Mouse (Mus musculus) MEL (cell line): ENCODE measurements at regions not wholly inside any gene's neighbourhood (a gene's known extent, or its start where the extent isn't known, plus 50 kb on each side); places are given as distances from the start of the nearest gene placed in this dataset.

Source experiments
- CTCF ChIP-seq, 3 experiments: IDR thresholded peaks in 2 of 3; conservative IDR thresholded peaks in 1 of 3; 2 replicates each; pipeline ENCODE4 v1.5.1; 2011 to 2012; ENCODE audit warnings: low read length in 3 of 3, low read depth in 2 of 3, mild to moderate bottlenecking in 2 of 3, improper control_type of control experiment in 1 of 3, inconsistent platforms in 1 of 3, mixed read lengths in 1 of 3, moderate library complexity in 1 of 3; ENCODE audit not compliant: control insufficient read depth in 1 of 3, insufficient read depth in 1 of 3, poor library complexity in 1 of 3, severe bottlenecking in 1 of 3
- E2F4 ChIP-seq: IDR thresholded peaks from 2 replicates; pipeline ENCODE4 v1.6.1; 2011; ENCODE audit warnings: low read depth, low read length, improper control_type of control experiment, borderline replicate concordance
- EP300 ChIP-seq, 2 experiments: IDR thresholded peaks; 2 replicates each; pipeline ENCODE4 v1.6.1; 2011; ENCODE audit warnings: improper control_type of control experiment in 2 of 2, low read length in 2 of 2, low read depth in 1 of 2, mild to moderate bottlenecking in 1 of 2
- KAT2A ChIP-seq: conservative IDR thresholded peaks from 2 replicates; pipeline ENCODE4 v1.6.1; 2012; ENCODE audit warnings: low read depth, low read length, improper control_type of control experiment, inconsistent platforms
- MAX ChIP-seq: IDR thresholded peaks from 2 replicates; pipeline ENCODE4 v1.6.1; 2011; ENCODE audit warnings: low read length, improper control_type of control experiment
- NRF1 ChIP-seq: IDR thresholded peaks from 2 replicates; pipeline ENCODE4 v1.6.1; 2014; ENCODE audit warnings: low read depth, mild to moderate bottlenecking, inconsistent platforms, low read length, improper control_type of control experiment, moderate library complexity; ENCODE audit not compliant: poor library complexity, insufficient read depth, severe bottlenecking
- POLR2A ChIP-seq, 2 experiments: IDR thresholded peaks; 2 replicates each; pipeline ENCODE4 v1.6.1; 2011 to 2012; ENCODE audit warnings: low read length in 2 of 2, mild to moderate bottlenecking in 2 of 2, control low read depth in 1 of 2, improper control_type of control experiment in 1 of 2, low read depth in 1 of 2, moderate library complexity in 1 of 2; ENCODE audit not compliant: control insufficient read depth in 1 of 2, insufficient read depth in 1 of 2, poor library complexity in 1 of 2
- TAL1 ChIP-seq: IDR thresholded peaks from 2 replicates; pipeline ENCODE4 v1.6.1; 2012; ENCODE audit warnings: mild to moderate bottlenecking, inconsistent platforms, low read length, moderate library complexity, mixed read lengths

DNA sequence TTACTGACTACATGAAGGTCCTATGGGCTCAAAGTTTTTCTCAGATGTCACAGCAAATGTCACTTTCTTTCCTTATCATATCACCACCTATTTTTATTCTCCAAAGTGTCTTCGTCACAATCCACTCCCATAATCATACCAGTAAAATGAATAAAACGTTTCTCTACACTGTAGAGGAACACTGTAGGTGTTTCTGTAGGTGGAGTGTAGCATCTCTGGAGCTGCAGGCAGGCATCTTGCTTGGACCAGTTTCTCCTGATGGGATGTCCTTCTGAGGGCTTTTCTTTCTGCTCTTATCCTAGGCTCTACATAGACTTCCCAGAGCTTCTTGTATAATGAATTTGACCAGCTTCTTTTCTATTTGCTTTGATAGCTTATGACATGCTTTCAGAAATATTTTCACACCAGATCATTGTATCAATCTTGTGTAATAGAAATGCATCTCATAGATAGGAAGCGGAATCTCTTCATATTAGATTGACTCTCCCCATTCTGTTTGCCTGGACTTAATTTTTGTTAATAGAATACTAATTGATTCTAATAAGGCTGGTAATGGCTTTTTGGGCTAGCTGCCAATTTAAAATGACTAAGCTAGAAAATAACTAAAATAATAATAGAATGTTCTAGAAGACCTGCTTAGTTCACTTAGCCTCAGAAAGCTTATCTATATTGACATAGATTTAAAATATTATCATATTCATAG is 282.3 kb upstream of the Meis2 start:
- no peak for TF ChIP-seq KAT2A
- no peak for TF ChIP-seq POLR2A (IDR thresholded peaks at IDR 0.05; ENCODE audit: control insufficient read depth in 1 of 2, insufficient read depth in 1 of 2, low read depth in 1 of 2, low read length in 2 of 2, poor library complexity in 1 of 2)
- TF ChIP-seq CTCF (IDR thresholded peaks at IDR 0.05 in 2 of 3, conservative IDR thresholded peaks at IDR 0.05 in 1 of 3; ENCODE audit: control insufficient read depth in 1 of 3, insufficient read depth in 1 of 3, low read depth in 2 of 3, low read length in 3 of 3, poor library complexity in 1 of 3, severe bottlenecking in 1 of 3), result no peak
- no peak for TF ChIP-seq EP300 (IDR thresholded peaks at IDR 0.05; ENCODE audit: low read depth in 1 of 2, low read length in 2 of 2)
- TF ChIP-seq E2F4, result no peak
- TF ChIP-seq TAL1, result no peak
- TF ChIP-seq NRF1, result no peak
- no peak for TF ChIP-seq MAX
